Mouse (Mus musculus) brown adipose tissue, adult 24 weeks (tissue): ENCODE data around the gene Frmd5. TPM values are rescaled to one million over a fixed set of nuclear protein-coding genes. Genes with fewer than 3 reads are reported as not detected.
"Not testable (repeated sequence)": the region's sequence is repeated elsewhere in the genome, so short reads cannot be mapped to it uniquely, and the experiment has no call there.

Source experiments
- H3K27ac ChIP-seq: fragments of 200-500 bp; replicated peaks from 2 replicates; pipeline ENCODE4 v1.5.1; 2012; ENCODE audit warnings: low read depth, mild to moderate bottlenecking, low read length
- H3K4me1 ChIP-seq: fragments of 200-500 bp; 2 replicates; pipeline ENCODE4 v1.6.1; 2012; ENCODE audit warnings: low read length, mixed read lengths; ENCODE audit not compliant: control insufficient read depth, insufficient read depth, insufficient read length
- H3K4me3 ChIP-seq: fragments of 200-500 bp; 2 replicates; pipeline ENCODE4 v1.5.1; 2012; ENCODE audit warnings: low read depth, mild to moderate bottlenecking, low read length, moderate library complexity; ENCODE audit not compliant: insufficient read depth
- polyA plus RNA-seq: library from polyadenylated mRNA; stranded (reverse); fragments of >200 nt; gene quantifications from 2 replicates; pipeline ENCODE4 v1.2.4, GENCODE M21; 2012; ENCODE audit not compliant: missing spikeins, insufficient read depth, insufficient read length

Frmd5 gene
- polyA plus RNA-seq, 1 experiment: 0.55 TPM

DNA sequence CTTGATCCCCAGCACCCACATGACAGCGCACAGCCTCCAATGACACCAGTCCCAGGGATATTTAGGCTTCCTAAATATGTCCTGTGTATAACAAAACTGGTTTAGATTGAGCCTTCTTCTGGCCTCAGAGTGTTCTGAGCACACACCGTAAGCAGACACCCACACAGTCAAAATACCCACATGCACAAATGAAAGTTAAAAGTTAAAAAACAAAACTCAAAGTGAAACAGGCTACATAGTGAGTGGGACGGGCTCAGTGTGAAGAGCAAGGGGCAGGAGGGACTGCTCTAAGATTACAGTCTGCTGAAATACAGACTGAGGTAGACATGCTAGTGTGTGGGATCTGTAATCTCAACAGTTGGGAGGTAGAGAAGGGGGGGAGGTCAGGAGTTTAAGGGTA, 236.8 kb downstream of the Frmd5 start:
- no peak overlapping the region for H3K4me3 ChIP-seq
- no peaks in the 10 kb centered on the region for H3K4me1 ChIP-seq
- H3K27ac ChIP-seq: no peak overlapping the region

GRCm38 (mm10) chr2:121565911-121566310, 241.0 kb downstream of the Frmd5 start:
- H3K4me3 ChIP-seq: no peak overlapping the region
- no peak overlapping the region for H3K27ac ChIP-seq
- no peaks in the 10 kb centered on the region for H3K4me1 ChIP-seq

- Histone ChIP-seq H3K4me1 (no peaks in the 10 kb centered on the region), H3K4me3 (no peak overlapping the region), H3K27ac (no peak overlapping the region)
These were observed 243.8 kb downstream of the Frmd5 start for GRCm38 (mm10) chr2:121563117-121563516.

DNA sequence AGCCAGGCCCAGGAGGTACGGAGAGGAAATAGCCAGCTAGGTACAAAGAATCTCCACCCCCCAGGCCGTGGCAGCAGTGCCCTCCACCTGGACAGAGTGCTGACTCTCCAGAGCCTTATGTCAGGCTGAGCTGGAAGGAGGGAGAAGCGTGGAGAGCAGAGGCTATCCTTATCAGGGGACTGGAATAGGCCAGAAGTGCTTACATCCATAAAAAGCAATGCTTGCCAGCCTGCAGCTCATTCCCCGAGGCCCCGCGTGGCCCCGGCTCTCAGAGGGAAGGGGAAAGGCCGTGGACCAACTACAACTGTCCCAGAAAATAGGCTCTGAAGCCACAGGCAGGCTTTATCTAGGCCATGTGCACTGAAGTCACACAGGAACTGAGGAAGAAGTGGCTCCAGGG, 255.6 kb downstream of the Frmd5 start:
- H3K4me3 ChIP-seq: no peak overlapping the region
- H3K4me1 ChIP-seq: peaks cover 4% of the 10 kb centered on the region; the same call in 1 of the 2 replicates
- H3K27ac ChIP-seq: peak overlapping the region; percentile 25

- Histone ChIP-seq H3K27ac (no peak overlapping the region), H3K4me1 (peaks cover 4% of the 10 kb centered on the region; the same call in 1 of the 2 replicates), H3K4me3 (no peak overlapping the region)
These were observed 257.3 kb downstream of the Frmd5 start for GRCm38 (mm10) chr2:121549630-121550029.

DNA sequence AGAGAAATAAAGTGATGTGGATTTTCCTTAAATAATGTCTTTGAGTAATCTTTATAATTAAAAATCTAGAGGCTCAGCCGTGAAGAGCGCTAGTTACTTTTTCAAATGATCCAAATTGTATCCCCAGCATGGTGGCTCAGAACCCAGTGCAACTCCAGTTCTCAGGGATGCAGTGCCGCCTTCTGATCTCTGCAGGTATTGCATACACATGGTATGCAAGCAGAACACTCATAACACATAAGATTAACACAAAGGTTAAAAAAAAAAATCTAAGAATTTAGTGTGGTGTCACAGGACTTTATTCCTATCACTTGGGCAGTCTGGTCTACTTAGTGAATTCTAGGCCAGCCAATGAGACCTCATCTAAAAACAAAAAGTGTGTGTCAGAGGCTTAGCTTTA, 262.1 kb downstream of the Frmd5 start:
- Histone ChIP-seq H3K27ac (no peak overlapping the region), H3K4me3 (no peak overlapping the region)

GRCm38 (mm10) chr2:121525056-121525455, 281.8 kb downstream of the Frmd5 start:
- Histone ChIP-seq H3K4me1 (no peaks in the 10 kb centered on the region), H3K4me3 (no peak overlapping the region), H3K27ac (no peak overlapping the region)

More for the DNA sequence above, 262.1 kb downstream of the Frmd5 start:
- no peaks in the 10 kb centered on the region for H3K4me1 ChIP-seq

GRCm38 (mm10) chr2:121522830-121523229, 284.1 kb downstream of the Frmd5 start:
- H3K4me1 ChIP-seq, H3K27ac ChIP-seq, H3K4me3 ChIP-seq: not testable (repeated sequence)

DNA sequence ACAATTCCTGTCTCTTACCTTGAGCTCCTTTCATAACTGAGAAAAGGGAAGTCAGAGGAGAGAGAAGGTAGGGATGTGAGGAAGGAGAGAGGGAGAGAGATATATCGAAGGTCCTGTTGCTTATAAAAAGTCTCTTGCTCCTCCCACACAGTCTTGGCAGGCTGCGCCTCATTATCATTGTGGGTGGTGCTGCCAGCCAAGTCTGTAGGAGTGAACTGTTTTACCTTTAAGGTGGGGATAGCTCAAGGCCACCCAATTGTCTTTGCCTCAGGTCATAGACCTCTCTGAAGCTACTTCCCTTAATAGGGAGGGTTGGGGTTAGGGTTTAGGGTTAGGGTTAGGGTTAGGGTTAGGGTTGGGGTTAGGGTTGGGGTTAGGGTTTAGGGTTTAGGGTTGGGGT, 284.9 kb downstream of the Frmd5 start:
- H3K4me1 ChIP-seq: no peaks in the 10 kb centered on the region
- H3K27ac ChIP-seq: no peak overlapping the region
- no peak overlapping the region for H3K4me3 ChIP-seq

- H3K4me1 ChIP-seq, H3K27ac ChIP-seq, H3K4me3 ChIP-seq: not testable (repeated sequence)
These were observed 288.2 kb downstream of the Frmd5 start for GRCm38 (mm10) chr2:121518711-121519110.

- H3K27ac ChIP-seq: no peak overlapping the region
- no peaks in the 10 kb centered on the region for H3K4me1 ChIP-seq
- H3K4me3 ChIP-seq: no peak overlapping the region
These were observed 288.8 kb downstream of the Frmd5 start for GRCm38 (mm10) chr2:121518106-121518505.

- Histone ChIP-seq H3K27ac (no peak overlapping the region), H3K4me1 (no peaks in the 10 kb centered on the region; the same call in 1 of the 2 replicates), H3K4me3 (no peak overlapping the region)
These were observed 292.7 kb downstream of the Frmd5 start for GRCm38 (mm10) chr2:121514211-121514610.

DNA sequence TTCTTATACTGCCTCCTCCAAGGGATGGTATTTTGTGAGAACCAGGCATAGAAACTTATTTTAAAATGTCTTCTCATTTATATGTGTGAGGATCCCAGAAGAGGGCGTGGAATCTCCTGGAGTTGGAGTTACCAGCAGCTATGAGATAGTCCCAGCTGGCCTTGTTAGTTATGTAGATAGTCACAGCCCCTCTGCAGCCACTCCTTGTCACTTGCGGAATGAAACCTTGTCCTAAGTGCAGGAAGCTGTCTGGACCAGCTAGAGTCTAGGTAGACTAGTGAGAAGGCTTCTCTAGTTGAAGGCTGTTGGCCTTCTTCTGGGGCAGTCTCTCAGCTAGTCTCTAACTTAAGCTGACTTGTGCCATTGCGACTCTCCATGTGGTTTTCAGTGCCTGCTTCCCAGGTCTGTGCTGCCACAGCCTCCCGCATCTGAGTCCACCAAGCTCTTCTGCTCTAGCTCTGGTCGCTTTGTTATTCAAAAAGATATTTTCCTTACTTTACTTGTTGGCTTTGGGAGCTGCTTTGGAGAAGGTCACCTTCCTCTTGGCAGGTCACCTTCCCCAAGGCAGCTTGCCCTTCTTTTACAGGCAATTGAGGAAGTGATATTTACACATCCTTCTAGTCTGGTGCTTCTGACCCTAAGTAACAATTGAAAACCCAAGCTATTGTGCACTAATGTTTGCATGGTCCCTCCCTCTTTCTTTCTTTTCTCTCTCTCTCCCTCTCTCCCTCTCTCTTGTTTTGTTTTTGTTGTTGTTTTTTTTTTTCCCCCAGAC, 293.7 kb downstream of the Frmd5 start:
- not testable (repeated sequence) for H3K4me1 ChIP-seq, H3K4me3 ChIP-seq, H3K27ac ChIP-seq

DNA sequence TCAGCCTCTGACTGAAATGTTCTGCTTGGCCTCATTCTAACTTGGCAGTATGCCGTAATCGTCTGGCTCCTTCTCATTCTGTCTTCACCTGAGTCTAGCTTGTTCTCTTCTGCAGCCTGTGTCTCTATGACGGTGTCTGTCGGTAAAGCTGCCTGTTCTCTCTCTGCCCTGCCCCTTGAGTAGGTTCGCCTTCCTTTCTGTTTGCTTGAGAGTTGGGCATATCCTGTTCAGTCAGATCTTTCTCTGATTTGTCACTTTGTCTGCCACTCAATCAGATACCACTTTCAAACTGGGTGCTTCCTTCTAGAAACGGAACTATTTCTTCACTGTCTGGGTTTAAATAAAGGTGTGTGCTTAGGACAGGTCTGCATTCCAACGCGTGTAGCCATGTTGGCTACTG, 295.5 kb downstream of the Frmd5 start:
- H3K4me3 ChIP-seq: no peak overlapping the region
- peaks cover 5% of the 10 kb centered on the region for H3K4me1 ChIP-seq
- H3K27ac ChIP-seq: no peak overlapping the region

DNA sequence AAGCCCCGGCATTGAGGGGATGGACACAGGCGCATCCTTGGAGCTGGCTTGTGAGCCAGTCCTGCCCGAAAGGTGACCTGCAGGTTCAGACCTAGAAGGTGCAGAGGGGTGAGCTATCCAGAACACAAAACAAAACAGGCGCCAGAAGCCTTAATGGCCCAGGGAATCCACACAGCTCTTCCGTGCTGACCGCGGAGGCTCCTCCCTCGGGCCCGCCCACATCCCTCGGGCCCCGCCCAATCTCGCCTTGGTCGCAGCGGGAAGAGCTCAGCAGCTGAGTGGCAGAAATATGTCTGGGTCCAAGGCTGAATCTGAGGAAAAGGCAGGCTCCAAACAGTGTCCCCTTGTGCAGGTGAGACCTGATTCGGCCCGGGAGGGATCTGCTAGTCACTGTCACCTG, 297.3 kb downstream of the Frmd5 start:
- H3K27ac ChIP-seq: no peak overlapping the region
- H3K4me3 ChIP-seq: peak overlapping the region; percentile 53
- H3K4me1 ChIP-seq: peaks cover 5% of the 10 kb centered on the region

DNA sequence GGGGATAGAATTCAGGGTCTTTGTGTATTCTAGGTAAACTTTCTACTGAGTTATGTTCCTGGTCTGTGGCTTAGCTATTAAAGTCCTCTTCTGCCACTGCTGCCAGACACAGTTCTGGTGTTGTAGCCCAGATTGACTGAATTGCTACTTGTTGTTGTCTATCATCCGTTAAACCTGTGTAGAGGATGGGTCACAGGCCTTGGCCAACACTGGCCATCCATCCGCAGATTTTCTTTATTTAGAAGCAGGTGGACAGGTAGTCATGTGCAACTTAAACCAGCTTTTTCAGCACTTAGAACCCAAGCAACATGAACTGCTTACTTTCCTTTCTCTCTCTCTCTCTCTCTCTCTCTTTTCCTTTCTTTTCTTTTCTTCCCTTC, 298.9 kb downstream of the Frmd5 start:
- Histone ChIP-seq H3K4me1 (peaks cover 5% of the 10 kb centered on the region), H3K4me3 (peak overlapping the region; percentile 53), H3K27ac (no peak overlapping the region)
